Mouse (Mus musculus) embryo, embryonic 11.5 days (tissue): ENCODE results near the gene Tle4.

Source experiments
- DNase-seq: peaks from one replicate; pipeline ENCODE4 v3.0.0-alpha.2; 2012; ENCODE audit warnings: low read depth, low spot score

Tle4 gene

GRCm38 (mm10) chr19:14520098-14520802, 77.6 kb downstream of the Tle4 start:
- DNase-seq, result no peak

- DNase-seq, result no peak
Observed at GRCm38 (mm10) chr19:14519186-14519585, 78.7 kb downstream of the Tle4 start.

- DNase-seq, result no peak
Observed at GRCm38 (mm10) chr19:14518438-14519044, 79.3 kb downstream of the Tle4 start.

GRCm38 (mm10) chr19:14516420-14516819, 81.4 kb downstream of the Tle4 start:
- DNase-seq, result no peak

- DNase-seq, result no peak
Observed at GRCm38 (mm10) chr19:14508819-14509218, 89.0 kb downstream of the Tle4 start.

- no peak for DNase-seq
Observed at GRCm38 (mm10) chr19:14507911-14508310, 89.9 kb downstream of the Tle4 start.

- no peak for DNase-seq
Observed at GRCm38 (mm10) chr19:14506875-14507670, 90.8 kb downstream of the Tle4 start.

- DNase-seq, result no peak
Observed at GRCm38 (mm10) chr19:14505885-14506548, 91.8 kb downstream of the Tle4 start.

GRCm38 (mm10) chr19:14505401-14505800, 92.5 kb downstream of the Tle4 start:
- DNase-seq, result no peak

- no peak for DNase-seq
Observed at GRCm38 (mm10) chr19:14503862-14504261, 94.0 kb downstream of the Tle4 start.

GRCm38 (mm10) chr19:14502234-14502633, 95.6 kb downstream of the Tle4 start:
- no peak for DNase-seq

GRCm38 (mm10) chr19:14499835-14500425, 97.9 kb downstream of the Tle4 start:
- no peak for DNase-seq

- DNase-seq, result no peak
Observed at GRCm38 (mm10) chr19:14493047-14493446, 104.8 kb downstream of the Tle4 start.

GRCm38 (mm10) chr19:14487180-14487579, 110.7 kb downstream of the Tle4 start:
- DNase-seq, result no peak

GRCm38 (mm10) chr19:14485176-14485575, 112.7 kb downstream of the Tle4 start:
- no peak for DNase-seq

GRCm38 (mm10) chr19:14482562-14483138, 115.2 kb downstream of the Tle4 start:
- no peak for DNase-seq

GRCm38 (mm10) chr19:14481796-14482561, 115.9 kb downstream of the Tle4 start:
- DNase-seq, result no peak

GRCm38 (mm10) chr19:14479711-14480110, 118.1 kb downstream of the Tle4 start:
- no peak for DNase-seq

- DNase-seq, result no peak
Observed at GRCm38 (mm10) chr19:14469325-14469724, 128.5 kb downstream of the Tle4 start.

- DNase-seq, result no peak
Observed at GRCm38 (mm10) chr19:14468733-14469132, 129.1 kb downstream of the Tle4 start.

- no peak for DNase-seq
Observed at GRCm38 (mm10) chr19:14466020-14466419, 131.8 kb downstream of the Tle4 start.
